Mouse (Mus musculus): ENCODE results near the gene Pi4k2a. TPM values are rescaled to one million over a fixed set of nuclear protein-coding genes. Genes with fewer than 3 reads are reported as not detected.
A peak's percentile ranks its signal among the peaks of the same experiment; 100 is the strongest.
"Not testable (repeated sequence)": the region's sequence is repeated elsewhere in the genome, so short reads cannot be mapped to it uniquely, and the experiment has no call there.

The Pi4k2a gene
- polyA plus RNA-seq, 1 experiment from 2014 or later = 47.2 TPM

GRCm38 (mm10) chr19:42078566-42078965 lies 11.7 kb upstream of the Pi4k2a start:
- WGBS = 90% methylated on average over 8 of the region's 8 CpGs

GRCm38 (mm10) chr19:42079006-42079405 lies 11.3 kb upstream of the Pi4k2a start:
- no peak overlapping the region for H3K4me2 ChIP-seq (replicated peaks; ENCODE audit: low read depth)
- H3K4me1 ChIP-seq (replicated peaks; ENCODE audit: control insufficient read depth, insufficient read depth, low read length) = no peaks in the 10 kb centered on the region
- H3K9me3 ChIP-seq (ENCODE audit: control insufficient read depth) = no peaks in the 10 kb centered on the region
- 91% methylated on average over 12 of the region's 12 CpGs for WGBS
- no peak for TF ChIP-seq CTCF (IDR thresholded peaks at IDR 0.05; ENCODE audit: low read depth)
- H3K4me3 ChIP-seq (ENCODE audit: low read depth, low read length) = no peak overlapping the region
- no peaks in the 10 kb centered on the region for H3K36me3 ChIP-seq (ENCODE audit: control insufficient read depth, insufficient read depth)
- ATAC-seq = no peak
- H3K27ac ChIP-seq (ENCODE audit: low read depth, low read length) = peak overlapping the region; percentile 65; the same call in 1 of the 2 replicates
- no peak overlapping the region for H3K9ac ChIP-seq (ENCODE audit: low read depth, low read length)
- no peaks in the 10 kb centered on the region for H3K27me3 ChIP-seq (replicated peaks; ENCODE audit: control insufficient read depth, insufficient read depth, low read length)

More at GRCm38 (mm10) chr19:42078566-42078965, 11.7 kb upstream of the Pi4k2a start:
- Histone ChIP-seq H3K27me3 (replicated peaks; ENCODE audit: control insufficient read depth, insufficient read depth, low read length) (no peaks in the 10 kb centered on the region), H3K4me1 (replicated peaks; ENCODE audit: control insufficient read depth, insufficient read depth, low read length) (no peaks in the 10 kb centered on the region), H3K4me3 (ENCODE audit: low read depth, low read length) (no peak overlapping the region), H3K9ac (ENCODE audit: low read depth, low read length) (no peak overlapping the region), H3K4me2 (replicated peaks; ENCODE audit: low read depth) (no peak overlapping the region), H3K9me3 (ENCODE audit: control insufficient read depth) (no peaks in the 10 kb centered on the region), H3K27ac (ENCODE audit: low read depth, low read length) (peak overlapping the region; percentile 35; the same call in 1 of the 2 replicates), H3K36me3 (ENCODE audit: control insufficient read depth, insufficient read depth) (no peaks in the 10 kb centered on the region)
- no peak for TF ChIP-seq CTCF (IDR thresholded peaks at IDR 0.05; ENCODE audit: low read depth)
- ATAC-seq = no peak

GRCm38 (mm10) chr19:42079950-42080349 lies 10.3 kb upstream of the Pi4k2a start:
- peak overlapping the region; percentile 65; the same call in 1 of the 2 replicates for H3K27ac ChIP-seq (ENCODE audit: low read depth, low read length)
- H3K9me3 ChIP-seq (ENCODE audit: control insufficient read depth) = no peaks in the 10 kb centered on the region
- peak; percentile 88 for ATAC-seq

GRCm38 (mm10) chr19:42080469-42080868 lies 9.8 kb upstream of the Pi4k2a start:
- Histone ChIP-seq H3K9me3 (ENCODE audit: control insufficient read depth) (no peaks in the 10 kb centered on the region), H3K27me3 (replicated peaks; ENCODE audit: control insufficient read depth, insufficient read depth, low read length) (no peaks in the 10 kb centered on the region), H3K4me2 (replicated peaks; ENCODE audit: low read depth) (no peak overlapping the region), H3K27ac (ENCODE audit: low read depth, low read length) (peak overlapping the region; percentile 51), H3K4me3 (ENCODE audit: low read depth, low read length) (no peak overlapping the region), H3K9ac (ENCODE audit: low read depth, low read length) (no peak overlapping the region), H3K36me3 (ENCODE audit: control insufficient read depth, insufficient read depth) (no peaks in the 10 kb centered on the region), H3K4me1 (replicated peaks; ENCODE audit: control insufficient read depth, insufficient read depth, low read length) (no peaks in the 10 kb centered on the region; the same call in 1 of the 2 replicates)
- no peak for ATAC-seq
- WGBS = 79% methylated on average over 11 of the region's 11 CpGs
- TF ChIP-seq CTCF (IDR thresholded peaks at IDR 0.05; ENCODE audit: low read depth) = no peak

More at GRCm38 (mm10) chr19:42079950-42080349, 10.3 kb upstream of the Pi4k2a start:
- no peak overlapping the region for H3K9ac ChIP-seq (ENCODE audit: low read depth, low read length)
- no peaks in the 10 kb centered on the region for H3K36me3 ChIP-seq (ENCODE audit: control insufficient read depth, insufficient read depth)
- no peaks in the 10 kb centered on the region for H3K4me1 ChIP-seq (replicated peaks; ENCODE audit: control insufficient read depth, insufficient read depth, low read length)
- 42% methylated on average over 5 of the region's 5 CpGs for WGBS
- no peaks in the 10 kb centered on the region for H3K27me3 ChIP-seq (replicated peaks; ENCODE audit: control insufficient read depth, insufficient read depth, low read length)
- no peak overlapping the region for H3K4me2 ChIP-seq (replicated peaks; ENCODE audit: low read depth)
- H3K4me3 ChIP-seq (ENCODE audit: low read depth, low read length) = no peak overlapping the region
- peak; percentile 24; the same call in 1 of the 2 replicates for TF ChIP-seq CTCF (IDR thresholded peaks at IDR 0.05; ENCODE audit: low read depth)

GRCm38 (mm10) chr19:42081613-42082012 lies 8.7 kb upstream of the Pi4k2a start:
- not testable (repeated sequence) for H3K9me3 ChIP-seq (ENCODE audit: control insufficient read depth); ATAC-seq; H3K9ac ChIP-seq (ENCODE audit: low read depth, low read length); H3K4me3 ChIP-seq (ENCODE audit: low read depth, low read length); H3K4me2 ChIP-seq (replicated peaks; ENCODE audit: low read depth); H3K27me3 ChIP-seq (replicated peaks; ENCODE audit: control insufficient read depth, insufficient read depth, low read length); H3K27ac ChIP-seq (ENCODE audit: low read depth, low read length); H3K36me3 ChIP-seq (ENCODE audit: control insufficient read depth, insufficient read depth); H3K4me1 ChIP-seq (replicated peaks; ENCODE audit: control insufficient read depth, insufficient read depth, low read length)
- 92% methylated on average over 5 of the region's 5 CpGs for WGBS

GRCm38 (mm10) chr19:42085690-42086089 lies 4.6 kb upstream of the Pi4k2a start:
- no peak for ATAC-seq
- Histone ChIP-seq H3K9ac (ENCODE audit: low read depth, low read length) (peak overlapping the region; percentile 0; the same call in 1 of the 2 replicates), H3K9me3 (ENCODE audit: control insufficient read depth) (no peaks in the 10 kb centered on the region), H3K36me3 (ENCODE audit: control insufficient read depth, insufficient read depth) (no peaks in the 10 kb centered on the region), H3K4me1 (replicated peaks; ENCODE audit: control insufficient read depth, insufficient read depth, low read length) (no peaks in the 10 kb centered on the region; the same call in 1 of the 2 replicates), H3K27ac (ENCODE audit: low read depth, low read length) (no peak overlapping the region), H3K4me2 (replicated peaks; ENCODE audit: low read depth) (peak overlapping the region; percentile 71), H3K4me3 (ENCODE audit: low read depth, low read length) (peak overlapping the region; percentile 54), H3K27me3 (replicated peaks; ENCODE audit: control insufficient read depth, insufficient read depth, low read length) (no peaks in the 10 kb centered on the region)
- WGBS = 8% methylated on average over 10 of the region's 10 CpGs
- no peak for TF ChIP-seq CTCF (IDR thresholded peaks at IDR 0.05; ENCODE audit: low read depth)

All from intestine, postnatal 0 days (tissue).